Mouse (Mus musculus): ENCODE measurements at regions not wholly inside any gene's neighbourhood (a gene's known extent, or its start where the extent isn't known, plus 50 kb on each side); places are given as distances from the start of the nearest gene placed in this dataset.

- no peak for TF ChIP-seq POLR2A (IDR thresholded peaks at IDR 0.05; ENCODE audit: insufficient read length, low read depth)
- no peak for TF ChIP-seq REST (IDR thresholded peaks at IDR 0.05; ENCODE audit: insufficient read depth, insufficient read length)
- no peak for TF ChIP-seq MAX (IDR thresholded peaks at IDR 0.05; ENCODE audit: low read depth)
- TF ChIP-seq CEBPB (IDR thresholded peaks at IDR 0.05; ENCODE audit: insufficient read depth, poor library complexity, severe bottlenecking), result no peak
- no peak for TF ChIP-seq E2F4 (IDR thresholded peaks at IDR 0.05; ENCODE audit: insufficient read depth)
- no peak for TF ChIP-seq USF1 (IDR thresholded peaks at IDR 0.05; ENCODE audit: low read depth)
- peak in 1 of 3 experiments; percentile 56 for TF ChIP-seq MYOG (IDR thresholded peaks at IDR 0.05; ENCODE audit: control insufficient read depth in 1 of 3, insufficient read depth in 1 of 3, insufficient read length in 2 of 3, low read depth in 2 of 3)
- TF ChIP-seq TCF3 (IDR thresholded peaks at IDR 0.05; ENCODE audit: insufficient read length, low read depth), result no peak
- TF ChIP-seq TCF12 (IDR thresholded peaks at IDR 0.05; ENCODE audit: insufficient read depth, poor library complexity, severe bottlenecking), result peak; percentile 3
- TF ChIP-seq POLR2AphosphoS2 (IDR thresholded peaks at IDR 0.05; ENCODE audit: insufficient read length, low read depth), result no peak
Observed at GRCm38 (mm10) chr17:62358323-62358722, 522.8 kb downstream of the Efna5 start.

All from myocyte (in vitro differentiated cells).